Mouse (Mus musculus): ENCODE measurements around the gene 3100002H09Rik. TPM values are rescaled to one million over a fixed set of nuclear protein-coding genes. Genes with fewer than 3 reads are reported as not detected.
A peak's percentile ranks its signal among the peaks of the same experiment; 100 is the strongest.

Gene 3100002H09Rik
- 0.31 and 0.61 TPM in 2 replicates for polyA plus RNA-seq (2016; fragmentation: Nextera tagmentation; extraction: Ambion mirVana)

DNA sequence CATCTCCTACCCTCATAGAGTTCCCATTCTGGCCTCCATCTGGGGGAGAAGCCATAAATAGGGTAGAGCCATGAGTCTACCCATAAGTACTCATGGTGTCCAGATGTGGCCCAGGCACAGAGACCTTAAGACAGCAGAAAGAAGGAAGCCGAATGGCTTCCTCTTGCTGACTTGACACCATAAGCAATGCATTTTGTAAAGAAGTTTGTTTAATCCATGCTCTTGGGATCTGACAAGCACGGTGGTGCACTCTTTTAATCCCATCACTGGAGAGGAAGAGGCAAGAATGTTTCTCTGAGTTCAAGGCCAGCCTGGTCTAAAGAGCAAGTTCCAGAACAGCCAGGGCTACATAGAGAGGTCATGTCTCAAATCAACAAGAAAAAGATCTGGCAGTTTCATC, at the start of gene 3100002H09Rik:
TSS of gene 3100002H09Rik (minus strand) at position 101 of the 400 bp plus-strand sequence.
- peaks cover 29% of the 10 kb centered on the region for H3K4me1 ChIP-seq
- WGBS, result 84% methylated on average over 2 of the region's 2 CpGs
- H3K4me3 ChIP-seq, result no peak within 1 kb of the TSS
- H3K27ac ChIP-seq, result no peak within 1 kb of the TSS
- H3K27me3 ChIP-seq (ENCODE audit: poor library complexity, severe bottlenecking), result peaks cover 30% of the 10 kb centered on the region
- no peaks in the 10 kb centered on the region for H3K36me3 ChIP-seq (replicated peaks)
- DNase-seq (ENCODE audit: extremely low spot score, low spot score), result no peak
- H3K9me3 ChIP-seq, result no peaks in the 10 kb centered on the region

GRCm38 (mm10) chr4:124659251-124660217, 48.9 kb upstream of the 3100002H09Rik start:
- Histone ChIP-seq H3K27ac (peak overlapping the region; percentile 70; the same call in 1 of the 2 replicates), H3K9me3 (no peaks in the 10 kb centered on the region), H3K27me3 (ENCODE audit: poor library complexity, severe bottlenecking) (peaks cover 99% of the 10 kb centered on the region), H3K36me3 (replicated peaks) (no peaks in the 10 kb centered on the region), H3K4me1 (peaks cover 62% of the 10 kb centered on the region), H3K4me3 (peak overlapping the region; percentile 63)
- DNase-seq (ENCODE audit: extremely low spot score, low spot score), result peak; percentile 56
- 1% methylated on average over 68 of the region's 68 CpGs for WGBS

DNA sequence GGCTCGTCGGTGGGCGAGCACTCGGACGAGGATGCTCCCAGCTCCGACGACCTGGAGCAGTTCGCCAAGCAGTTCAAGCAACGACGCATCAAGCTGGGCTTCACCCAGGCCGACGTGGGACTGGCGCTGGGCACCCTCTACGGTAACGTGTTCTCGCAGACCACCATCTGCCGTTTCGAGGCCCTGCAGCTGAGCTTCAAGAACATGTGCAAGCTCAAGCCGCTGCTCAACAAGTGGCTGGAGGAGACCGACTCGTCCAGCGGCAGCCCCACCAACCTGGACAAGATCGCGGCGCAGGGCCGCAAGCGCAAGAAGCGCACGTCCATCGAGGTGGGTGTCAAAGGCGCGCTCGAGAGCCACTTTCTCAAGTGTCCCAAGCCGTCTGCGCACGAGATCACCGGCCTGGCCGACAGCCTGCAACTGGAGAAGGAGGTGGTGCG, 47.8 kb upstream of the 3100002H09Rik start:
- no peaks in the 10 kb centered on the region for H3K36me3 ChIP-seq (replicated peaks)
- peak; percentile 64 for DNase-seq (ENCODE audit: extremely low spot score, low spot score)
- WGBS, result under 1% methylated on average over 39 of the region's 39 CpGs
- H3K9me3 ChIP-seq, result no peaks in the 10 kb centered on the region
- H3K27ac ChIP-seq, result peak overlapping the region; percentile 84
- H3K4me3 ChIP-seq, result peak overlapping the region; percentile 63
- peaks cover 62% of the 10 kb centered on the region for H3K4me1 ChIP-seq
- H3K27me3 ChIP-seq (ENCODE audit: poor library complexity, severe bottlenecking), result peaks cover 99% of the 10 kb centered on the region

DNA sequence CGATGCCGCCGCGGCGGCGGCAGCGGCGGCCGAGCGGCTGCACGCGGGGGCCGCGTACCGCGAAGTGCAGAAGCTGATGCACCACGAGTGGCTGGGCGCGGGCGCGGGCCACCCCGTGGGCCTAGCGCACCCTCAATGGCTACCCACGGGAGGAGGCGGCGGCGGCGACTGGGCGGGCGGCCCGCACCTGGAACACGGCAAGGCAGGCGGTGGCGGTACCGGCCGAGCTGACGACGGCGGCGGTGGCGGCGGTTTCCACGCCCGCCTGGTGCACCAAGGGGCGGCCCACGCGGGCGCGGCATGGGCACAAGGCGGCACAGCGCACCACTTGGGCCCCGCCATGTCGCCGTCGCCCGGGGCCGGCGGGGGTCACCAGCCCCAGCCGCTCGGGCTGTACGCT, 47.2 kb upstream of the 3100002H09Rik start:
- peaks cover 68% of the 10 kb centered on the region for H3K4me1 ChIP-seq
- no peaks in the 10 kb centered on the region for H3K9me3 ChIP-seq
- WGBS, result 0% methylated on average over 59 of the region's 61 CpGs
- no peaks in the 10 kb centered on the region for H3K36me3 ChIP-seq (replicated peaks)
- H3K27ac ChIP-seq, result peak overlapping the region; percentile 84
- DNase-seq (ENCODE audit: extremely low spot score, low spot score), result no peak
- H3K4me3 ChIP-seq, result peak overlapping the region; percentile 63
- H3K27me3 ChIP-seq (ENCODE audit: poor library complexity, severe bottlenecking), result peaks cover 99% of the 10 kb centered on the region

- peak overlapping the region; percentile 84 for H3K27ac ChIP-seq
- peaks cover 99% of the 10 kb centered on the region for H3K27me3 ChIP-seq (ENCODE audit: poor library complexity, severe bottlenecking)
These were observed 46.4 kb upstream of the 3100002H09Rik start for GRCm38 (mm10) chr4:124656854-124657650.

DNA sequence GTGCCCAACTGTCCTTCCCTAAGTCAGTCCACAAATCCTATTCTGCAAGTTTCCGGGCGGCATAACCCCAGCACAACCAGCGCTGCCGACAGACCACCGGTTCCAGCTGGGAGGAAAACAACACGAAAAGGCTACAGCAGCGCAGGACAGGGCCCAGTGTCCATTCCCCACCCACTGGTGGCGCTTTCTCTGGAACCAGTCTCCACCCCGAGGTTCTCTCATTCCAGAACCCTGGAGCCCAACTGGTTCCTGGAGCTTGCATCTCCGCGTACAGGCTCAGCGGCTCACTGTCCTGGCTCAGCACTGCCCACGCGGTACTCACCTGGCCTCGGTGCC, 45.9 kb upstream of the 3100002H09Rik start, which contains the start of gene Pou3f1:
TSS of gene Pou3f1 (plus strand) at position 290 of the 336 bp plus-strand sequence.
- DNase-seq (ENCODE audit: extremely low spot score, low spot score), result peak; percentile 43
- peaks cover 70% of the 10 kb centered on the region for H3K4me1 ChIP-seq
- H3K27ac ChIP-seq, result peak within 1 kb of the TSS; percentile 84
- no peaks in the 10 kb centered on the region for H3K9me3 ChIP-seq
- peaks cover 99% of the 10 kb centered on the region for H3K27me3 ChIP-seq (ENCODE audit: poor library complexity, severe bottlenecking)
- peak within 1 kb of the TSS; percentile 63 for H3K4me3 ChIP-seq
- WGBS, result 1% methylated on average over 15 of the region's 15 CpGs
- no peaks in the 10 kb centered on the region for H3K36me3 ChIP-seq (replicated peaks)

More at GRCm38 (mm10) chr4:124656854-124657650, 46.4 kb upstream of the 3100002H09Rik start:
- H3K4me3 ChIP-seq, result peak overlapping the region; percentile 63
- under 1% methylated on average over 89 of the region's 92 CpGs for WGBS
- no peaks in the 10 kb centered on the region for H3K9me3 ChIP-seq
- H3K4me1 ChIP-seq, result peaks cover 70% of the 10 kb centered on the region
- peak; percentile 86 for DNase-seq (ENCODE audit: extremely low spot score, low spot score)
- no peaks in the 10 kb centered on the region for H3K36me3 ChIP-seq (replicated peaks)

DNA sequence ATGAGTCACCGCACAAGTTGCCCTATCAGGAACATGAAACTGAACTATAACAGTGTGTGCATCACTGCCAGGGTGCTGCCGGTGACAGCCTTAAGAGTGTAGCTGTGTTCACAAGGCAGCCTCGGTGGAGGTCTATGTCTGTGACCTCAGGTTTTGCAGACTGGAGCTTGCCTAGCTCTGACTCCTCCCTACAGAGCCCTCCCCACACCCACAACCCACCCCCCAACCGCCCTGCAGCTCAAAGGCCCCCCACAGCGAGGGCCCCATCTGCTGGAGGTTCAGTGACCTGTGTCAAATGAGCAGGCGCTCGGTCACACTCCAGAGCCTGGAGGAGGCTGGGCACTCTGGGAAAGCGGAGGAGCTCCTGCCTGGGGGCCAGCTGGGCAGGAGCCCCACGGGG, 42.3 kb upstream of the 3100002H09Rik start:
- H3K27ac ChIP-seq, result peak overlapping the region; percentile 37

DNA sequence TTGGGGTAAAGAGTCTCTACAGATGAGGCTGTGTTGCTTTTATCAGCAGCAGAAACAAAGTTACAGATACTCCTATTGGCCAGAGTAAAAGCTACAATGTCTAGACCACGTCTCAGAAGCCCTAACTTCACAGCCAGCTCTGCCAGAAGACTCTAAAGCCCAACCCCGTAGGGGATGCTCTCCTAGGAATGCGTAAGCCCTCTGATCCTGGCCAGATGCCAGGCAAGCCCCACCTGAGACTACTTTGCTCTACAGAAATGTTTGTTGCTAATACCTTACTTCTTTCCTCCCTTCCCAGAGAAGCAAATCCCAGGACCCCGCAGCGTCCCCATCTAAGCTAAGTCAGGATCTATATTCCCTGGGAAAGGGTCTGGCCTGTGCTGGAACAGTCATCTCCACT, 37.3 kb upstream of the 3100002H09Rik start:
- no peak overlapping the region for H3K27ac ChIP-seq
- WGBS, result 40% methylated on average over 5 of the region's 5 CpGs
- no peak for DNase-seq (ENCODE audit: extremely low spot score, low spot score)
- no peaks in the 10 kb centered on the region for H3K36me3 ChIP-seq (replicated peaks)
- H3K9me3 ChIP-seq, result no peaks in the 10 kb centered on the region
- peaks cover 41% of the 10 kb centered on the region for H3K4me1 ChIP-seq
- no peak overlapping the region for H3K4me3 ChIP-seq
- H3K27me3 ChIP-seq (ENCODE audit: poor library complexity, severe bottlenecking), result peaks cover 81% of the 10 kb centered on the region

More for the DNA sequence above, 42.3 kb upstream of the 3100002H09Rik start:
- Histone ChIP-seq H3K9me3 (no peaks in the 10 kb centered on the region), H3K4me1 (peaks cover 51% of the 10 kb centered on the region), H3K4me3 (peak overlapping the region; percentile 30), H3K27me3 (ENCODE audit: poor library complexity, severe bottlenecking) (peaks cover 99% of the 10 kb centered on the region), H3K36me3 (replicated peaks) (no peaks in the 10 kb centered on the region)
- peak; percentile 70 for DNase-seq (ENCODE audit: extremely low spot score, low spot score)
- 2% methylated on average over 9 of the region's 9 CpGs for WGBS

DNA sequence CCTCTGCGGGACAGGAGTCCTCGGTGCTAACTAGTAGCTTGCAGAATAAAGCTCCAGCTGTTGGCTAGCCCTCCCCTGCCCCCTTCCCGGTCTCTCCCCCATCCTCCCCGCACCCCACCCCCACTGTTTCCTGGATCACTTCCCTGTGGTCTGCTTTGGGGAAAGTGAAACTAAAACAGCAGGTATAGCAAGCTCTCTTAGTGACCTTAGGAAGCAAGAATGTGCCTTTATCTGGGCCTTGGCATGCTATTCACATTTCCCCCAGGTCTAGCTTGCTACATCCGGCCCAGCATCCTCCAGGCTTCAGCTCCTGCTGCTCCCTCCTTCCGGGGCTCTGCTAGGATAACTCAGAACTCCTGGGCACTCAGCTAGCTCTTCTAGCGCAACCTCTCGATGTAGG, 36.0 kb upstream of the 3100002H09Rik start:
- H3K4me1 ChIP-seq, result peaks cover 34% of the 10 kb centered on the region
- H3K9me3 ChIP-seq, result no peaks in the 10 kb centered on the region
- H3K27ac ChIP-seq, result peak overlapping the region; percentile 48
- no peaks in the 10 kb centered on the region for H3K36me3 ChIP-seq (replicated peaks)
- DNase-seq (ENCODE audit: extremely low spot score, low spot score), result no peak
- H3K4me3 ChIP-seq, result peak overlapping the region; percentile 5; the same call in 1 of the 2 replicates
- peaks cover 68% of the 10 kb centered on the region for H3K27me3 ChIP-seq (ENCODE audit: poor library complexity, severe bottlenecking)
- WGBS, result 20% methylated on average over 8 of the region's 8 CpGs

- peaks cover 32% of the 10 kb centered on the region for H3K4me1 ChIP-seq
- 19% methylated on average over 3 of the region's 3 CpGs for WGBS
- DNase-seq (ENCODE audit: extremely low spot score, low spot score), result no peak
- H3K27me3 ChIP-seq (ENCODE audit: poor library complexity, severe bottlenecking), result peaks cover 65% of the 10 kb centered on the region
- H3K4me3 ChIP-seq, result no peak overlapping the region
- H3K27ac ChIP-seq, result no peak overlapping the region
- no peaks in the 10 kb centered on the region for H3K9me3 ChIP-seq
- no peaks in the 10 kb centered on the region for H3K36me3 ChIP-seq (replicated peaks)
These were observed 34.4 kb upstream of the 3100002H09Rik start for GRCm38 (mm10) chr4:124644974-124645433.

- Histone ChIP-seq H3K36me3 (replicated peaks) (no peaks in the 10 kb centered on the region), H3K27me3 (ENCODE audit: poor library complexity, severe bottlenecking) (peaks cover 65% of the 10 kb centered on the region), H3K27ac (no peak overlapping the region), H3K9me3 (no peaks in the 10 kb centered on the region), H3K4me1 (peaks cover 37% of the 10 kb centered on the region), H3K4me3 (no peak overlapping the region)
- DNase-seq (ENCODE audit: extremely low spot score, low spot score), result no peak
- 88% methylated on average over 9 of the region's 9 CpGs for whole genome bisulfite sequencing
These were observed 33.3 kb upstream of the 3100002H09Rik start for GRCm38 (mm10) chr4:124643859-124644258.

DNA sequence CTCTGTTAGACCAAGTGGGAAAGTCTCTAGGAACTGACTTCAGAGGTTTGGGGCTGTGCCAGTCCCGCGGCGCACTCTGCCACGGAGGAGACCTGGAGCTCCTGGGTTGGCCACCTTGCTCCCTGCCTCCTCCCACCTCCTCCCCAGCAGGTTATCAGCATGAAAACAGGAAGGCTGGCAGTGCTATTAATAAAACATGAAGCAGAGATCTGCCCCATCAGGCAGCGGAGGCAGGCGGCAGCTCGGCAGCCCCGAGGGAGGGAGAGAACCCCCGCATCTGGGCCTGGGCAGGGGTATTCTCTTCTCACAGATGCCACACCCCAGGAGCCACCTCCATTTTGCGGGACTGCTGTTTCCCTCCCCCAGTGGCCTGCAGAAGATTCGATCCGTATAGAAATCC, 29.1 kb upstream of the 3100002H09Rik start:
- no peak overlapping the region for H3K27ac ChIP-seq
- WGBS, result 43% methylated on average over 12 of the region's 12 CpGs
- H3K4me1 ChIP-seq, result peaks cover 12% of the 10 kb centered on the region
- no peak for DNase-seq (ENCODE audit: extremely low spot score, low spot score)
- H3K27me3 ChIP-seq (ENCODE audit: poor library complexity, severe bottlenecking), result peaks cover 43% of the 10 kb centered on the region
- no peaks in the 10 kb centered on the region for H3K9me3 ChIP-seq
- no peak overlapping the region for H3K4me3 ChIP-seq
- H3K36me3 ChIP-seq (replicated peaks), result no peaks in the 10 kb centered on the region
